ENCODE assay signal across 10 mouse cellular contexts in the genomic region with DNA sequence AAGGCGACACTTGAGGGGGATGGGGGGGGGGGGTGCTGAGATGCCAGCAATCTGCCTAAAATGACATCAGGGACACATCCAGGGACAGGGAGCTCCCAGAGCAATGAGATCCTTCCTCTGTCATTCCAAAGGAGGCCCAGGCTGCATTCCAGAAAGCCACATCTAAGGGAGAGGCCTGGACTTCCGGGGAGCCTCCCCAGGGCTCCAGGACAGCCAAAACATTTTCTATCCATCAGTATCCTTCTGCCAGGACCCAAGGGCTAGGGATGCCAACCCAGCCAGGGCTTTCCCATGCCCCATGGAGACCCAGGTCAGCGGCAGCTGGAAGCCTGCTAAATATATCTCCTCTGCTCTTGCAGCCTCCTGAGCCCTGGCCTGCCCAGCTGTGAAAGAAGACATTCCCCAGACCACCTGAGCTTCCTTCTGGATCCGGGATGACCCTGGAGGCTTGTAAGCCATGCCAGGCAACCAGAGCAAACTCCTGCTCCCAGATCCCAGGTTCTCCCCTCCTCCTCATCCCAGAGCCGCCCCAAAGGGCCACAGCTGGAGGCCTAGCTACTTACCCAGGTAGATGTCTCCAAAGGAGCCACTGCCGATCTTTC. TPM values are rescaled to one million over a fixed set of nuclear protein-coding genes. Genes with fewer than 3 reads are reported as not detected.
DNase-seq lines count a peak whose midpoint lies in the region; ATAC-seq and TF ChIP-seq lines count a peak whose summit lies in the region.
"Had no signal": no experiment of that assay in that cellular context is flagged by ENCODE, and none has a peak within 500 bp of the region (broad histone marks: within the 10 kb centered on the region; RNA-seq: fewer than 3 reads in every experiment).

No protein-coding gene starts in this region.

- peaks cover 6% of the 10 kb centered on the region for H3K79me2 ChIP-seq in heart, adult 2 months (replicated peaks; ENCODE audit: control insufficient read depth, insufficient read depth, low read length)

- peaks cover 54% of the 10 kb centered on the region for H3K4me1 ChIP-seq in heart, adult 2 months (ENCODE audit: control insufficient read depth, insufficient read depth, low read length)
- peaks cover 92% of the 10 kb centered on the region for H3K4me1 ChIP-seq in E14TG2a.4 (replicated peaks; ENCODE audit: low read depth, low read length)
- peaks cover 56% of the 10 kb centered on the region for H3K4me1 ChIP-seq in forebrain, embryonic 16.5 days (replicated peaks; ENCODE audit: control insufficient read depth, insufficient read depth, low read length)

- no peaks in the 10 kb centered on the region for H3K27me3 ChIP-seq in heart, adult 2 months (ENCODE audit: control insufficient read depth, insufficient read depth, low read length)
- H3K27me3 ChIP-seq in E14TG2a.4 (ENCODE audit: insufficient read depth, low read length): peaks cover 7% of the 10 kb centered on the region
- no peaks in the 10 kb centered on the region for H3K27me3 ChIP-seq in forebrain, embryonic 16.5 days (replicated peaks; ENCODE audit: control insufficient read depth, insufficient read depth, low read length)

- TF ChIP-seq EP300 in heart, adult 2 months (IDR thresholded peaks at IDR 0.05; ENCODE audit: insufficient read depth, low read depth, low read length): 0 out of 2 replicates have a peak, but pooled peaks have one; percentile 5

- ATAC-seq in forebrain, embryonic 16.5 days: no peak

- no peaks in the 10 kb centered on the region for H3K9me3 ChIP-seq in E14TG2a.4 (ENCODE audit: low read length)
- no peaks in the 10 kb centered on the region; the same call in 1 of the 2 replicates for H3K9me3 ChIP-seq in forebrain, embryonic 16.5 days (ENCODE audit: control insufficient read depth, low read length)

- DNase-seq in heart, adult 2 months: no peak
- DNase-seq in heart, postnatal 36 days: no peak
- peak; percentile 41 for DNase-seq in lung, postnatal 25 days (ENCODE audit: low spot score)
- DNase-seq in cerebellum, postnatal 36 days: no peak
- no peak for DNase-seq in retina, postnatal 1 day
- DNase-seq in right cerebral cortex, postnatal 4 days: no peak
- DNase-seq: cerebellum, adult 11 months; spleen, adult 18-20 months had no signal

- peaks cover 30% of the 10 kb centered on the region for H3K36me3 ChIP-seq in heart, adult 2 months (ENCODE audit: control insufficient read depth, insufficient read depth, low read length)
- peaks cover 38% of the 10 kb centered on the region for H3K36me3 ChIP-seq in E14TG2a.4 (ENCODE audit: insufficient read depth, low read length)
- H3K36me3 ChIP-seq in forebrain, embryonic 16.5 days (ENCODE audit: control insufficient read depth, insufficient read depth): peaks cover 23% of the 10 kb centered on the region

- peak overlapping the region; percentile 96; the same call in 1 of the 2 replicates for H3K4me2 ChIP-seq in forebrain, embryonic 16.5 days (ENCODE audit: low read length)

- TF ChIP-seq POLR2A in heart, adult 2 months (IDR thresholded peaks at IDR 0.05; ENCODE audit: insufficient read depth, low read depth, low read length): no peak

- H3K9ac ChIP-seq in heart, adult 2 months (ENCODE audit: low read depth, low read length): peak overlapping the region; percentile 30
- H3K9ac ChIP-seq in forebrain, embryonic 16.5 days (replicated peaks; ENCODE audit: low read depth, low read length): no peak overlapping the region; the same call in 1 of the 2 replicates

- intact Hi-C loops in heart, adult 2 months (cut with DNase I): no loop called here
- intact Hi-C loops in heart, postnatal 36 days (cut with DNase I): no loop called here

- 44% methylated on average over 6 of the region's 6 CpGs for WGBS in heart, adult 2 months
- WGBS in forebrain, embryonic 16.5 days: 87% methylated on average over 6 of the region's 6 CpGs

- no peak overlapping the region for H3K4me3 ChIP-seq in heart, adult 2 months
- peak overlapping the region; percentile 86 for H3K4me3 ChIP-seq in E14TG2a.4 (replicated peaks; ENCODE audit: low read length)
- no peak overlapping the region for H3K4me3 ChIP-seq in forebrain, embryonic 16.5 days (replicated peaks; ENCODE audit: low read length)

- peak overlapping the region; percentile 67 for H3K27ac ChIP-seq in heart, adult 2 months
- no peak overlapping the region for H3K27ac ChIP-seq in forebrain, embryonic 16.5 days (ENCODE audit: low read length)

- no peak for TF ChIP-seq CTCF in heart, adult 2 months (IDR thresholded peaks at IDR 0.05)
- TF ChIP-seq CTCF in E14TG2a.4 (conservative IDR thresholded peaks at IDR 0.05; ENCODE audit: low read length): no peak

RNA-seq across cellular contexts. Expression of gene Csnk1e, which starts 17.1 kb away (rescaled TPM):
- total RNA-seq in heart, adult 2 months (2021): 10 to 100 TPM; 46.5 to 48.3 TPM
- 62.6 and 63.6 TPM in 2 replicates for polyA plus RNA-seq in heart, adult 2 months (2012; rRNA removed)
- 10 to 100 TPM; 55.8 to 60.5 TPM for total RNA-seq in heart, postnatal 36 days (2021)
- 234 and 240 TPM in 2 replicates for polyA plus RNA-seq in forebrain, embryonic 16.5 days (2015; fragmentation: Nextera tagmentation; extraction: Ambion mirVana)

RNA-seq across cellular contexts. Expression of gene Tmem184b, which starts 34.9 kb away (rescaled TPM):
- total RNA-seq in heart, adult 2 months (2021): 10 to 100 TPM; 38.7 to 42.9 TPM
- 83.1 and 84.2 TPM in 2 replicates for polyA plus RNA-seq in heart, adult 2 months (2012; rRNA removed)
- 10 to 100 TPM; 37.0 to 43.0 TPM for total RNA-seq in heart, postnatal 36 days (2021)
- 43.4 and 44.0 TPM in 2 replicates for polyA plus RNA-seq in forebrain, embryonic 16.5 days (2015; fragmentation: Nextera tagmentation; extraction: Ambion mirVana)
